Mouse (Mus musculus) heart, adult 18-20 months (tissue): ENCODE data around the gene Nccrp1. TPM values are rescaled to one million over a fixed set of nuclear protein-coding genes. Genes with fewer than 3 reads are reported as not detected.
"Not testable (repeated sequence)": the region's sequence is repeated elsewhere in the genome, so short reads cannot be mapped to it uniquely, and the experiment has no call there.

Experiments
- DNase-seq, 2 experiments: peaks; one replicate each; pipeline ENCODE4 v3.0.0; 2021 to 2022; ENCODE audit warnings: mixed read lengths in 1 of 2
- total RNA-seq, 2 experiments: library from RNA; stranded (reverse); gene quantifications; 2 replicates each; pipeline ENCODE4 v1.2.3; 2021

The Nccrp1 gene
- total RNA-seq, 2 experiments from 2014 or later, result not detected

DNA sequence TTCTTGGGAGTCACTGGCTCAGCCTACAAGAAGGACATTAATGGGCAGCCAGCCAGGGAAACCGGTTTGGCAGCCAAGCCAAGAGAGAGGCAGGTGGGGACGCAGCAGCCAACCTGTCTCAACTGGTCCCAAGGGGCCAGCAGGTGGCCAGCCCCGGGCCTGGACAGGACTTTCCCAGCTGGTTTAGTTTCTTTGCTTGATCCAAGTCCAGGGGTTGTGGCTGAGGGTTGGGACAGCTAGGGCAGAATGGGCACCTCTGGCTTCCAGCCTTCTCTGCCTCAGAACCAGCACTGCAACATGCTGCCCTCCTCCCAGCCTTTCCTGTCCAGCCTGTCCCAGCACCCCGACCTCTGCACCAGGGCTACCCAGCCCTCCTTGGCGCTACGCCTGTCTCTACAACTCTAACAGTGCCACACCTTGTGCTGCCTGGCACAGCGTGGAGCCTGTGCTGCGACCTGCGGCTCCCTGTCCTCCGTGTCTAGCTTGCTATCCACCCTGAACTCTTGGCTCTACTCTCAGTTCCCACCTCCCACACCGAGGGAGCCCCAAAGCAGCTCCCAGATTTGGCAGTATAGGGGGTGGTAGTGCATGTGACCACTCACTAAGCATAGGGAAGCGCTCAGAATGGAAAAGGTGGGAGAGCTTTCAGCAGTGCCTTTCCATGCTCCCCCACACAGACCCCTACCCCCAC is 23.4 kb upstream of the Nccrp1 start:
- DNase-seq, result peak; percentile 41 to 55

DNA sequence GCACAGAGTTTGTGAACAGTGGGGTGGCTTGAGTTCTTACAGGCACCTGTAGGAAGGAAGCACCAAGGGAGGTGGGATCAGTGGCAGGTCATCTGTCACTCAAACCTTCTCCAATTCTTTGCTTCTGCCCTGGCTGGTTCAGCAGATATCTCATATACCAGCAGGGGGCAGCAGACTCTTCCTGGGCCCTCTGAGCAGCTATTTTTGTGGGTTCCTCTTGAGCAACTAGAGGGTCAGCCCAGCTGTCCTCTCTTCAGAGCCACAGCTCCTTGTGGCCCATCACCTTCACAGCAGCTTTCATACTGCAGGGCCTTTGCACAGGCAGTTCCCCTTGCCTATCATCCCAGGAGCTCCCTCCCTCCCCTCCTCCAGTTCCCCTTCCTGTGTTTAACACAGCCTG is 21.2 kb upstream of the Nccrp1 start:
- peak; percentile 60 to 84 for DNase-seq

DNA sequence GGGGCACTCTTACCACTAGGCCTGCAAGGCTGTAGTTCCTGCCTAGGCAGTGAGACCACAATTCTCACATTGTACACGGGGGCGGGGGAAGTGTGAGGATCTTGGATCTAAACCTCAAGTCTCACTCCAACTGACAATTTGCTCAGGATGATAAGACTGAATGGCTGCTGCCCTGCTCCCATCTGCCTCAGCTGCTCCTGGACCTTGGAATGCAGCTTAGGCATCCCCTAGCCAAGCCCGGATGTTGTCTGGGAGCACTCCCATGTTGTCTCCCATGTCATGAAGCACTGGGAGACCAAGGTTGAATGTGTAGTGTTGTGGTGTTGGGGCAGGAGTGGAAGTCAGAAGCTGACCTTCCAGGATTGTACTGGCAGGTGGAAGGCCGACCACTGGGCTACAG is 20.5 kb upstream of the Nccrp1 start:
- no peak for DNase-seq

DNA sequence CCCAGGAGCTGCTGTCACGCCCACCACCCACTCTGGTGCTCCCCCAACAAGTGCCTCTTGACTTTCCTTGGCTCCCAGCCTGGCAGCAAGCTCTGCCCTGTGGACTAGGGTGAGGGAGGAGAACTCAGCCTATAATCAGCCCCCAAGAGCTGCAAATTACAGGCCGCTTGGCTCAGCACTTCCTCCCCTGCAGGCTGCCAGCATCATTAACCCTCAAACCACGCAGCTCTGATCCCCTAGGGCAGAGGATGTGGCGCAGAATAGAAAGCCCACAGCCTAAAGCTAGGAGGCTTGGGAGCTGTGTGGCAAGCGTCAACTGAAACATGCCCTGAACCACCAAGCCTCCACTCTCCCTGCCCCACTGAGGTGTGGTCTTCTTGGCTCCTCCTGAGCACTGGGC is 18.4 kb upstream of the Nccrp1 start:
- no peak for DNase-seq

DNA sequence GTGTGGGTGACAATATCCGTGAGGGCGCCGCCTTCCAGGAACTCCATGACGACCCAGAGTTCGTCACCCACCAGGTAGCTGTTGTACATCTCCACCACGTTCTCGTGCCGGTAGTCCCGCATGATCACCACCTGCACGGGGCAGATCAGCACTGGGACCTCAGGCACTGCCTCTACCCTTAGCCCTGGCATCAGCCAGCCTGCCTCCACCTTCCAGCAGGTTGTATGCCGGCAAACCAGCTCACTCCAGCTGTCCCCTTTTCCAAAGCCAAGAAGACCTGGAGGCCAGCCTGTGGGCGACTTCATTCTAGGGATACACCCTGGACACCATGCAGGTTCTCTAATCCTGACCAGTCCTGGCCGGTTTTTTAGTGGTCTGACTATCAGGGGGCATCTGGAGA is 15.9 kb upstream of the Nccrp1 start:
- no peak for DNase-seq

DNA sequence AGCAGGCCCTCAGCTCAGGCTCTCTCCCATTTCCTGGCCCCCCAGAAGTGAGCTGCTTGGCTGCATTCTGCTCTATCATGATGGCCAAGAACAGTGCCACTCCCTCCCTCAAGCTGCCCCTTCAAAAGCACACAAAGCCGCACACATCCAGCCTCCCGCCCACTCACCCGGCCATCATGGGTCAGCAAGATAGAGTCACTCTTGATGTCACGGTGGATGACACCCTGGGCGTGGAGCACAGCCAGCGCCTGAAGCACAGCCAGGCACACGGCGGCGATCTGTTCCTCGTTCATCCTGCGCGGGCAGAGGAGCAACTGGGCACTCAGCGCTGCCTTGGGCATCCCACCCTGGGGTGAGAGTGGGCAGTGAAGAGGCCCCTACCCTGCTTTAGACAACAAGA is 15.3 kb upstream of the Nccrp1 start:
- no peak for DNase-seq

DNA sequence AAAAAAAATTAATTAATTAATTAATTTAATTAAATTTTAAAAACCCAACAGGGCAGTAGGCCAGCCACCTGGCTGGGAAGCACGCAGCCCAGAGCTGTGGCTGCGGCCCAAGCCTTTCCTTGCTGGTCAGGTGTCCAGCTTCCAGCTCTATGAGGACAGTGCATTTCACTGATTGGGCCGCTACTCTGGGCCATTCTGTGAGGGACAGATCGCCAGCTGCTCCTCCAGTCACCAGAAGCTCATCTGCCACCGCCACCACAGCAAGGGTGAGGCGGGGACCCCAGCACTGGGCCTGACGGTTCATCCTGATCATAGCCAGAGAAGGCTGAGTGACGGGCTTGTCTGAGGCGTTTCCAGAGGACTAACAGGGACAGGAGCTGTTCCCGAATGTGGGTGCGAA is 14.9 kb upstream of the Nccrp1 start:
- DNase-seq, result no peak

DNA sequence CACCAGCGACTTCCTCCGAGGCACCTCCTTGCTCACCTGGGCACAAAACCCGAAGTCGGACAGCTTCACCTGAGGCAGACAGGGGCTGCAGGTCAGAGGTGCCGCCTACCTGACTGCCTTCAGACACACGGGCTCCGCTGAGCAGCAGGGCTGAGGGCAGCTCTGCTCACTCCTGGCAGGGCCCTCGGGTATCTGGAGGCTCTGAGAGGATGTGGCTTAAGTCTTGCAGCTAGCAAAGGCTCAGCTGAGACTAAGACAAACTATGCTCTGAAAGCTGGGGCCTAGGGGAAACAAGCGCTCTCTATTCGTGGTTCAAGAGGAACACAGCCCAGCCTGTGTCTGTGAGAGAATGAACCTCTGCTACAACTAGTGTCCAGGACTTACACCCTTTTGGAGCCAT is 13.8 kb upstream of the Nccrp1 start:
- DNase-seq, result no peak

DNA sequence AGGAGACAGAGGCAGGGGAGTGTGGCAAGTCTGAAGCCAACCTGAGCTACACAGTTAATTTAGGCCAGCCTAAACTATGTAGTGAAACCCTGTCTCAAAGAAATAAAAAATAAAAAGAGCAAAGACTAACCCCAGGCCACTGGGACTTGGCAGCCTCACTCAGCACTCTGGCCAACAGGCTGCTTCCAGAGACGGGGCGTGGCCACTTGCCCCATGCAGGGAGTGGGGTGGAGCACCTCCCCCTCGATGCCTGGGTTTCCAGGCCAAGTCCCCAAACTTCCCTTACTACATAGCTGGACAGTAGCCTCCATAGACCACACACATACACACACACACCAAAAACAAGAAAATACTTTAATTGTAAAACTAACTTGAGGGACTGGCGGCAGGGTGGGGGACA is 11.4 kb upstream of the Nccrp1 start:
- peak; percentile 66 to 79 for DNase-seq

DNA sequence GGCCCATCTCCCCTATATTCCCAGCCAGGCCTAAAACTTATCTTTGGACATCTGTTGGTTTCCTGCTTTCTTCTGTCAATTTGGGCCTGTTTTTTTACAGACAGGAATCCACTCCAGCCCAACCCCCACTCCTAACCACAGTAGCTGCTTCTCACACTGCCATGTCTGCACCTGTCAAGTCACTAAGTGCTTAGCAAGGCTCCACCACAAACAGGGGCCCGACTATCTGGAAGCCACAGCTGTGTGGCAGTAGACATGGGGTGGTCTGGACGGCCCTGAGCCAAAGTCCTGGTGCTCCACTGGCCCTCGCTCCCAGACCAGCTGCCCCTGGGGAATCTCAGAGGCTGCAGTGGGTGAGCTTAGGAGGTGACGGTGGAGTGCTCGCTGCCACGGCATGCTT is 10.7 kb upstream of the Nccrp1 start:
- DNase-seq, result no peak

DNA sequence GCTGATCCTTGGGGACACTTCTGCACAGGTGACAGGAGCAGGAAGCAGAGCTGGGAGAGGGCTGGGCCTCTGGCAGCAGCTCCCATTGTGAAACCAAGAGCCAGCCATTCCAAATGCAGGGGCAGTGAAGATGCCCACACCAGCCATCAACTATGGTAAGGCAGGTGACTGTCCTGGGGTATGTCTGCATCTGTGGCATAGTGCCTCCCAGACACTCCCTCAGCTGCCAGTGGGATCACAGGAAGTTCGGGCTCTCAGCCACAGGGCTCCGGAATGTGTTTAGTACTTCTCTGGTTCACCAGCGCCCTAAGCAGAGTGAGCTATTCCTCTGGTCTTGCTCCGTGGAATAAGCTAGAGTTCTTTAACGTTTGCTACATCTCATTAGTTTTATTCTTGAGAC is 10.0 kb upstream of the Nccrp1 start:
- DNase-seq, result no peak

DNA sequence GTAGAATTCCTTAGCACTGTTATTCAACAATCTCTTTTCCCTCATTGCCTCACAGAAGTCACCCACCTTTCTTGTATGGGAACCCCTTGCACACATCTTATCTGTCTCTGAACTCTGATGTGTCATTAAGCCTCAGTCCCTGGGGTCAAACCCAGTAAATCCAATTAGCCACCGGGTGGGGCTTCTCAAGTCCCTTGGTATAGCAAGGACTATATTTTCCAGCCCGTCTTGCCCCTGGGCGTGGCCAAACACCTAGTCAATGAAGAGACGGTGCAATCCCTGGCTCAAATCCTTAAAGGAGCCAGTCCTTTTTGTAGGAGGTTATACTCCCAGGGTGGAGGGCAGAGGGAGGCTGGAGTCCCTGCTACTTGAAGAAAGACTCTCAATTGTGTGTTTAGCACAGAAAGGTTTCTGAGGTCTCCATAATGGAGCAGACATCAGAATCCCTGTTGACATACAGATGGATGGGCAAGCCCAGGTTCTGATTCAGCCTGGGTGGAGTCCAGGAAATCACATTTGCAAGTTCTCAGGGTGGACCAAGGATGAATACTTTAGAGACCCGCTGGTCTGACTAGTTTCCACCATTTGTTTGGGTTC is 9.0 kb upstream of the Nccrp1 start:
- DNase-seq, result no peak

DNA sequence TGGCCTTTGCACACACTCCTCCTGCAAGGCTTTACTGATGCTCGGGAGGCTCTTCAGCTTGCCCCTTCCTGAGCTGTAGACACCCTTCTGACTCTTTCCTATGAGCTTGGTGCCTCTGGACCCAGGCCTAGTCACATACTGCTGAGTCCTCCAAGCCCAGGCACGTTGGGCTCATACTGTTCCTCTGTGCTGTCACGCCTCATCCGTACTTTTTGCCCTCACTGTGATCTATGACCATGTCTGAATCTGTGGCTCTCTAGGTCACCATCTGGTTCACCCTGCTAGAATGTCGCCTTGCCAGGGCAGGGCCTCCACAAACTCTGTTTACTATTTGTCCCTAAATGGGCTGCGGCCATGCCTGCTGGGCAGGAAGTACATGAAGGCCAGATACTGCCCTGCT is 6.0 kb upstream of the Nccrp1 start:
- no peak for DNase-seq

DNA sequence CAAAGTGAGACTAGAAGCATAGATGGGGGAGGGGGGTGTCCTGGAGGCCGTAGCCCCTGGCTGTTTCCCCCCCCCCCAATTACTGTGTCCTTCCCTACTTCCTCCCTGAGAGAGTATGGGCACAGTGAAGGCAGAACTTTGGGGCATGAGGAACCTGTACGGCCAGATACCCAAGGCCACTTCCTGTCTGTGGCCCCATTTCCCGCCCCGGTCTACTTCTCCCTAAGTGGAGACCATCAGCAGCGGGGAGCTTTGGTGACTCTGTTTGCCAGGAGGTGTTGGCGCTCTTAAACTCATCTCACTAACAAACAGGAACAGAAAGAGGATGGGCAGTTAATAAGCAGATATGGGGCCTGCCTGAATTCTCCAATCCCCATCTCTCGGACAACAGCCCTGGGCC is 574 bp upstream of the Nccrp1 start:
- no peak for DNase-seq

DNA sequence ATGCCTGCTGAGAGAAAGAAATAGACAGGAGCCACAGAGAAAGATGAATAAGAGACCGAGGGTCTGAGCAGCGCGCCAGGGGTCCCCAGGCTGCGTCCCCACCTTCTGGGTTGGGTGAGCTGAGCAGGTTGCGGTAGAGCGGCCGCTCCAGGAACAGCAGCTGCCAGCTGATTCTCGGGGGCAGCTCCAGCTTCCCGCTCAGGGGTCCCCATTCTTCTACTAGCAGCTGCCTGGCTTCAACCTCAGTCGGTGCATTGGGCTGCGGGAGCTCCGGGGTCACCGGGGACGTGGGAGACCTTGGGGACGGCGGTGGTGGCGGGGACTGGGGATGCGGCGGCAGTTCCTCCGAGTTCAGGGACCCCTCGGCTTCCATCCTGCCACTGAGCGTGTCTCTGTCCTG is 405 bp downstream of the Nccrp1 start:
- DNase-seq, result no peak

DNA sequence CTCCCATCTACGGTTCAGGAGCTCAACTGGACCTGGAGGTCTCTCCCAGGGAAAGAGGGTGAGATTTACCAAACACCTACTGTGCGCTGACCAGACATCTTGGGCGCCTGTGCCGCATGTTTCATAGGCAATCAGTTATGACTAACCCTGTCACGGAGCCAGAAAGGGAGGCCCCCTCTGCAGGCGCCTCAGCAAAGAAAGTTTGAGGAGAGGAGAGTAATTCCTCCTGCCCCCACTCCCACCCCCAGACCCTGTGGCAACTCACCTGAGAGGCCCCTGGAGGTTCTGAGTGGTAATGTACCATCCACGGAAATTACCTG is 1.2 kb downstream of the Nccrp1 start:
- no peak for DNase-seq

DNA sequence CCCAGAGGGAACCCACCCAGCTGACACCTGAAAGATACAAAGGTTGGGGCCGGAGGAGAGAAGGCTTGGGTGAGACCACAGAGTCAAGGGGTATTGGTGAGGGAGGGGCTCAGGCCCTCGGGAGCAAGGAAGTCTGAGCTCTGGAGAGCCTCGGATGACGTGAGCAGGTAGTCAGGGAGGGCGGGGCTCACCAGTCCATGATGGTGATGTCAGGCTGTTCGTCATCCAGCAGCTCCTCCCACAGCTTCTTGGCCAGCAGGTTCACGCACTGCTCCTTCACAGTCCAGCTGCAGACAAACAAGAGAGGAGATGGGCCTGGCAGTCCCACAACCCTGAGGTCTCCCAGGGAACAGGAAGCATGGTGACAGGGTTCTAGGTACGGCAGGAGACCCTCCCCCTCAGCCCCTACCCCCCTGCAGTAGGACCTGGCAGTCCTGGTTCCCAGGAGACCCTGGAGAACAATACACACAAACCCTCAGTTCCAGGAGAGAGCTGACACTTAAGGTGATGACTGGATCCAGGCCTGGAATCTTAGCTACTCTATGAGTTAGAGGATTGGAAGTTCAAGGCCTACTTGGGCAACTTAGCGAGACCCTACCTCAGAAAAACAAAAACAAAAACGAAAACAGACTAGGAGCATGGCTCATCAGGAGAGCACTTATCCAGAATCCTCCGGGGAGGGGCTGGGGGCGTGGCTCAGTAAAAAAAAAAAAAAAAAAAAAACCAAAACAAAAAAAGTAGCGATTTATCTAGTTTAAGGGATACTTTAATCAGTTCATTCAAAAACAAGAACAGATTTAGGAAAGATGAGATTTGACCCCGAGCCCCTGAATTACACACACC is 1.8 kb downstream of the Nccrp1 start:
- DNase-seq, result no peak

DNA sequence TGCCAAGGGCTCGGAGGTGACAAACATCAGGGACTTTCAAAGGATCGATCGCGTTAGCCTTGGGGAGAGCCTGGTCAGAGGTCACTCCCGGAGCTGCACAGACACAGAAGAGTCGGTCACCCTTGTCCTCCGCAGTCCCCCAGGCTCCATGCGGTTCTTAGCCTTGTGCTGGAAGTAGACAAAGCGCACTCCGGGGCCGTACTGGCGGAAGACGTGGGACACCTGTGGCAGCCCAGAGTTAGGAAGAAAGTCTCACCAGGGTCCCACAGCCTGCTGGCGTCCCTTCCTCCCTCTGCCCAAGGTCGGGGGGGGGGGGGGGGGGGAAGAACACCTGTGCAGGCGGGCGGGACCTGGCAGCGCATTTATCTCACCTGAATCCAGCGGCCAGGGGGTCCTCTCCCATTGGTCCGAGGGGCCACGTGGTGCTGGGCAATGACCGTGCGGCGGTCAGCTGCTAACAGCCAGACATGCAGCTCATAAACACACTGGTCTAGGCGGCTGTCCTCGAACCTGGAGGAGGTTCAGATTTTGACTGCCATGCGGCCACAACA is 2.9 kb downstream of the Nccrp1 start:
- DNase-seq, result no peak

DNA sequence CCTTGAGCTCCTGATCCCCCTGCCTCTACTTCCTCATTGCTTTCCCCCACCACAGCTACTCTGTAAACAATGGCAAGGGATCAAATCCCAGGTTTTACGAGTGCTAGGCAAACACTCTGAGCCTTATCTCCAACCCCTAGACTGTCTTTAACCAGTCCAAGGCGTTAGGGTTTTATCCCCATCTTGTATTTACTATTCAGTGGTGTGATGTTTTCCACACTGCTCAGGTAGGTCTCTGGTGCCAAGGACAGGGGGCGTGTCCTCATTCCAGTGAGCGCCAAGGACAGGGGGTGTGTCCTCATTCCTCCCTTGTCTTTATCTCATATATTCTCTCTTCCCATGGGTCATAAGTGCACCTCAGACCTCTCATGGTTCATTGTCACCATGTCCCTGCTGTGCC is 6.5 kb downstream of the Nccrp1 start, which contains the start of gene Sycn:
Gene Sycn, plus strand, starts transcription at position 360 of the 400 bp plus-strand sequence.
- DNase-seq, result no peak

DNA sequence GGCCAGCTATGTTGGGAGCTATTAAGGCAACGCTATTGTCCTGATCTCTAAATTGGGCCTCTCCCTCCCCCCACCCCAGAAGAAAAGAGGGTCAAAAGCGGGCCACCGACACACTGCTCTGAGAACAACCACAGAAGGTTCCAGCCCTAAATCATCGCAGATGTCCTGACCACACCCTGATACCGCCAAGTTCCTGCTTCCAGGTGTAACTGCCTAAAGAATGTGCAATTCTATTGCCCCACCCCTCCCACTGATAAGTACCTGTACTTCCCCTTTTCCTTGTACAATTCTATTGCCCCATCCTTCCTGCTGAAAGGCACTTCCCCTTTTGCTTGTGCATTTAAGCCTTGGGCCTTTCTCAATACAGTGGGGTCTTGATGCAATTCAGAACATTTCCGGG is 8.2 kb downstream of the Nccrp1 start:
- not testable (repeated sequence) for DNase-seq

DNA sequence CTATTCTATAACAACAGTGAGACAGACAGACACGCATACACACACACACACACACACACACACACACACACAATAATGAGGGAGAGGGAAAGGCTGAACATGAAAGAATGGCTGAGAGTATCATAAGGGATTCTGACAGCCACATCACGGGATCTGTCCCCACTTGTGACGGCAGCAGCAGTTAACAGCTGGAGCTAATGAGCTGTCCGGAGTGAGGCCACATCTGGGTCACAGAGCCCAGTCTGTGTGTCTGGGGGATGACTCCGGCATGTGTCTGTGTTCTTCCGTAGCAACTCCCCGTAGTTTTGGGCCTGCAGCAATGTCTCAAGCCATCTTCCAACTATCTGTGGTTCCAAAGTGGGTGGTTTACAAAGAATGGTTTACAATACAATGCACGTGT is 15.0 kb downstream of the Nccrp1 start:
- DNase-seq, result no peak

DNA sequence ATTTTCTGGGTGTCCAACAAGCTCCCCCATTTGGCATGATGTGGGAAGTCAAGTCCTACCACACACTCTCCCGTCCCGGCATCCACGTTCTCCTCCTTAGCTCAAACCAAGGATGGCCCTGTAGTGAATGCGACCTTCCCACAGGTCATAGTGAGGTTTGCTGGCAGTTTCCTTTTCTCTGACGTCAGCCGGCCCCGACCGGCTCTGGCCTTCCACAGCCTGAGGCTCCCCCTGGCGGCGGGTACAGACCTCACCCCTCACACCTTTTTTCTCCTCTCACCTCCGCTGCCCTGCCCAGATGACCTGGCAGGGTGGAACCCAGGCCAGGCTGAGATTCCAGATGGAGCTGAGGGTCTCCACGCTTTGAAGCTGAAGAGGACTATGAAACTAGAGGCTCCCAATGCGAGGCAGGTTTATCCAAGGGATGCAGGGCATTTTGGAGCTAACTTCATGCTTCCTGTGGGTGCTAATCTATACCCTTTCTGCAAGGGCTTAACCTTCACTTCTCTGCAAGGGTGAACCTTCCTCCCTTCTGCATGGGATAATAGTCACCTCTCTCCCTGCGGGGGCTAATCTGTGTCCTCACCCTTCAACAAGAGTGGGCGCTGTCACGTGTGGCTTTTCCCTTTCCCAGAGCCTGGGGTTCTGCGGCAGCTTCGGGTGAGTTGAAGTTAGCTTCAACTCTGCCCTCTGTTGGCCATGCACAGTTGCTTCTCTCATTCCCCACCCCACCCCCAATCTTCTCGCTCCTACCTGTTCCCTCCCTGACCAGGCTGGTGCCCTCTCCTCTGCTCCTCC is 18.9 kb downstream of the Nccrp1 start:
- DNase-seq, result peak; percentile 82 to 84
